Mouse (Mus musculus) megakaryocyte-erythroid progenitor cell, adult 5-6 weeks (primary cell): Measurements from ENCODE around the gene Nosip. TPM values are rescaled to one million over a fixed set of nuclear protein-coding genes. Genes with fewer than 3 reads are reported as not detected.
"Not testable (repeated sequence)": the region's sequence is repeated elsewhere in the genome, so short reads cannot be mapped to it uniquely, and the experiment has no call there.

Source experiments
- ATAC-seq: replicated peaks from 2 replicates; pipeline ENCODE4 v1.8.0; 2016; ENCODE audit warnings: mild to moderate bottlenecking, inconsistent platforms; ENCODE audit not compliant: severe bottlenecking, poor library complexity, low FRiP score, low TSS enrichment
- total RNA-seq, 2 experiments: library from RNA; stranded (forward) in 1 of 2; stranded (reverse) in 1 of 2; fragments of 200-1000, 215-1000 nt in 1 of 2; fragments of >200 nt in 1 of 2; fragmentation: Nextera tagmentation in 1 of 2; gene quantifications; 2 replicates each; pipeline ENCODE4 v1.2.3; 2014 to 2017

The Nosip gene
- total RNA-seq, 2 experiments from 2014 or later = 40.9 to 55.1 TPM

DNA sequence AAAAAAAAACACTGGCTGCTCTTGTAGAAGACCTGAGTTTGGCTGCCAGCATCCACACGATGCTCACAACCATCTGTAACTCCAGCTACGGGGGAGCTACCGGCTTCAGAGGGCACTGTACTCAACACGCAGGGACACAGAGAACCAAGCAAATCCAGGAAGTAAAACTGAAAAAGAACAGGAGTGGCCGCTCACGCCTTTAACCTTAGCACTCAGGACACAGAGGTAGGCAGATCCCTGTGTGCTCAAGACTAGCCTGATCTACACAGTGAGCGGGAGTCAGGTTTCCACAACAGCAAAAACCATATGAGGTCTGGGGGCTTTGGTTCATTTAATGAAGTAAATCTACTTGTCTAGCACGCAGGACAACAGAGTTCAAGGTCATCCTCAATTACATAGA is 43.3 kb downstream of the Nosip start:
- no peak for ATAC-seq

DNA sequence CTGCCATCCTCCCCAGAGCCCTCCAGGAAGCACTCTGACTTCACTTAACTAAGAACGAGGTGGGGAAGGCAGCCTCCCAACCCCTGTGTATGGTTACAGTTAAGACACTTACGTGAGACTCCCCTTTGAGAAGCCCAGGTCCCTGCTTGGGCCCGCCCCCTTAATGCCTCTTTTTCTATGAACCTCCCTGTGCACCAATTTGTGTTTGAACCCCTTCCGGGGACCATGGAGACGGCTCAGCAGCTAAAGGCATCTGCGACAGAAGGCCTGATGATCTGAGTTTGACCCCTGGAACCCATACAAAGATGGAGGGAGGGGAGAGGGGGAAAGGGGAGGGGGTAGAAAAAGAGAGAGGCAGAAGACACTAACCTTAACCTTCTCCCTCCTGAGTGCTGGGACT is 44.2 kb downstream of the Nosip start:
- no peak for ATAC-seq

DNA sequence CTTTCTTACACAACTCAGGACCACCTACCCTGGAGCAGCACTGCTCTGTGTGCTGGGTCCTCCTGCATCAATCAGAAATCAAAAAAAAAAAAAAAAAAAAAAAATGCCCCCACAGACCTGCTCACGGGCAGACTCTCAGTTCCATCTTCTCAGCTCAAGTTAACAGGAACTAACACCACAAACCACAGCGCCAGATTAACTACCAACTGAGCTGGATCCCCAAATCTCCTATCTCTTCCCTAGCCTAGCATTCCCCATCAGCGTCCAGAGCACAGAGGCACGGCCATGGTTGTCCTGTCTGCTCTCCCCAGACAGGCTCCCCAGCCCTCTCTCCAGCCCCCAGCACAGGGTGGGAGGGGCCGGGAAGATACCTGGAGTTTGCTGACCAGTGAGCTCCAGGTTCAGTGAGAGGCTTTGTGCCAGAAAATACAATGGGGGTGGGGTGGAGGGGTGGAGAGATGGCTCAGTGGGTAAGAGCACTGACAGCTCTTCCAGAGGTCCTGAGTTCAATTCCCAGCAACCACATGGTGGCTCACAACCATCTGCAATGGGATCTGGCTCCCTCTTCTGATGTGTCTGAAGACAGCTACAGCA is 44.9 kb downstream of the Nosip start:
- no peak for ATAC-seq

DNA sequence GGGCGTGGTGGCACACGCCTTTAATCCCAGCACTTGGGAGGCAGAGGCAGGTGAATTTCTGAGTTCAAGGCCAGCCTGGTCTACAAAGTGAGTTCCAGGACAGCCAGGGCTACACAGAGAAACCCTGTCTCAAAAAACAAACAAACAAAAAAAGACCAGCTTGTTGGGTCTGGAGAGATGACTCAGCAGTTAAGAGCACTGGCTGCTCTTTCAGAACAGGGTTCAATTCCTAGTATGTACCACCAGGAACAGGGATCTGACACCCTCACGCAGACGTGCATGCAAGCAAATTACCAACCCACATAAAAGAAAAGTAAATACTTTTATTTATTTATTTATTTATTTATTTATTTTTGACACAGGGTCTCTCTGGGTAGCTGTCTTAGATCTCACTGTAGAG is 47.9 kb downstream of the Nosip start:
- not testable (repeated sequence) for ATAC-seq

DNA sequence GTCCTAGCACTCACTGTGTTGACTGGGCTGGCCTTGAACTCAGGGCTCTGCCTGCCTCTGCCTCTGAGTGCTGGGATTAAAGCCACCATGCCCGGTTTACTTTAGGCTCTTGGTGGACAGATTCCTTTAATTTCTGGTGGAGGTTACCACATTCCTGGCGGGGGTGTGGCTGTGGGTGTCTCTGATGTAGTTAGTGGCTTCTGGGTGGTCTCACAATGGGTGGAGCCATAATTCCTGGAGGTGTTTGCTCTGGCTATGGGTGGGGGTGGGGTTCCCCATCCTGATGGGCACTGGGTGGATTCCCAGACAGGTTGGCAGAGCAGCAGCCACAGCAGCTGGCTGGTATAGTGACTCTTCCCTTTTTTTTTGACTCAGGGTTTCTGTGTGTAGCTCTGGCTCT is 49.7 kb downstream of the Nosip start:
- ATAC-seq = no peak

DNA sequence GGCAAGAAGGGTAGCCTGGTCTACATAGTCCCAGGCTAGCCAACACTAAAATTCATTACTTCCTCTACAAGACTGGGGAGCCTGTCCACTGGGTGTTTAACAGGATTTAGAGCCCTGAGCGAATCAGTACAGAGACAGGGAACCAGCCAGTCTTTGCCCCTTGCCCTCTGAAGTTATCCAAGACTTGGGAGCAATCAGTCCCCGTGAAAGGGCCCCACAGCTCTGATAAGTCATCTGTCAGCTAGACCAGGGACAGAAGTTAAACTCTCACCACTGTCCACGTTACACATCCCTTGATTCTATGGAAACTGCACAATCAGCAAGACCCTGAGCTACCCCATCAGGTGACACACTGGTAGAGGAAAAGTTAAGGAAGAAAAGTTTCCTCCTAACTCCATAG is 50.3 kb downstream of the Nosip start:
- no peak for ATAC-seq

DNA sequence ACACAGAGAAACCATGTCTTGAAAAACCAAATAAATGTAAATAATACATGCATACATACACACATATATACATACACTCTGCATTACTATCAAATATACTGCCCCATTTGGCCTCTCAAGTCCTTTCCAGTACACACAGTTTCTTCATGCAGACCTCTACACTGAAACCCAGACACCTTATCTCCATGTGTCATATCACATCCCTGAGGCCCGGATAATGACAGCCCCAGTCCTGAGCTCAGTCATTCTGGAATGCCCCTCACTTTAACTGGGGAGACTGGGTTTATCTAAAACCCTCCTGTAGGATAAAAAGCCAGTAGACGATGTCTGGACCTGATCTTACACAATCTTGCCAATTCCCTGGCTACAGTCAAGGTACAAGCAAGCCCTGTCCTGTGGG is 51.2 kb downstream of the Nosip start:
- ATAC-seq = peak; percentile 36; the same call in 1 of the 2 replicates

DNA sequence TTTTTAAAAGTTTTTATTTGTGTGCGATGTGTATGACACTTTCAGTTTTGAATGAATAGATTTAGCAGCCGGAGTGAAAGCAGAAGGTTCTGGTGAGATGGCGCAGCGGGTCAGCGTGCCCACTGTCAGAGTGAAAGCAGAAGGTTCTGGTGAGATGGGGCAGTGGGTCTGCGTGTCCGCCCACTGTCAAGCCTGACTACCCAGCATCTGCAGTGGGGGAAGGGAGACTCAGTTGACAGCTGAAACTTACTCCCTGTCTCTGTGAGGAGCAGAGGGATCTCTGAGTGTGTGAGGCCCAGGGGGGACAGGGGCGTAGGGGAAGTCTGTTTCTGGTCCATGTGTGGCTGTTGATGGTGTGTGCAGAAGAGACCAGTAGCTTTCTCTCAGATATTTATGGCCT is 55.3 kb downstream of the Nosip start:
- ATAC-seq = no peak

DNA sequence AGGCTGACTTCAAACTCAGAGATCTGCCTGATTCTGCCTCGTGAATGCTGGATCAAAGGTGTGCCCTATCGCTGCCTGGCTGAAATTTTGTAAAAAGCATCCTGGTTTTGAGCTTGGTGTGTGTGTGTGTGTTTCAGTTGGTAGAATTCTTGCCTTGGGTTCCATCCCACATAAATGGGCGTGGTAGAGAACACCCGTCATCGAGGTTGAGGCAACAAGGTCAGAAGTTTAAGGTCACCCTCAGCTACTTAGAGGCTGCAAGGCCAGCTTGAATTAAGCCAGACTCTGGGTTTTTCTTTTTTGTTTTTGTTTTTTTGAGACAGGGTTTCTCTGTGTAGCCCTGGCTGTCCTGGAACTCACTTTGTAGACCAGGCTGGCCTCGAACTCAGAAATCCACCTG is 56.1 kb downstream of the Nosip start:
- no peak for ATAC-seq

DNA sequence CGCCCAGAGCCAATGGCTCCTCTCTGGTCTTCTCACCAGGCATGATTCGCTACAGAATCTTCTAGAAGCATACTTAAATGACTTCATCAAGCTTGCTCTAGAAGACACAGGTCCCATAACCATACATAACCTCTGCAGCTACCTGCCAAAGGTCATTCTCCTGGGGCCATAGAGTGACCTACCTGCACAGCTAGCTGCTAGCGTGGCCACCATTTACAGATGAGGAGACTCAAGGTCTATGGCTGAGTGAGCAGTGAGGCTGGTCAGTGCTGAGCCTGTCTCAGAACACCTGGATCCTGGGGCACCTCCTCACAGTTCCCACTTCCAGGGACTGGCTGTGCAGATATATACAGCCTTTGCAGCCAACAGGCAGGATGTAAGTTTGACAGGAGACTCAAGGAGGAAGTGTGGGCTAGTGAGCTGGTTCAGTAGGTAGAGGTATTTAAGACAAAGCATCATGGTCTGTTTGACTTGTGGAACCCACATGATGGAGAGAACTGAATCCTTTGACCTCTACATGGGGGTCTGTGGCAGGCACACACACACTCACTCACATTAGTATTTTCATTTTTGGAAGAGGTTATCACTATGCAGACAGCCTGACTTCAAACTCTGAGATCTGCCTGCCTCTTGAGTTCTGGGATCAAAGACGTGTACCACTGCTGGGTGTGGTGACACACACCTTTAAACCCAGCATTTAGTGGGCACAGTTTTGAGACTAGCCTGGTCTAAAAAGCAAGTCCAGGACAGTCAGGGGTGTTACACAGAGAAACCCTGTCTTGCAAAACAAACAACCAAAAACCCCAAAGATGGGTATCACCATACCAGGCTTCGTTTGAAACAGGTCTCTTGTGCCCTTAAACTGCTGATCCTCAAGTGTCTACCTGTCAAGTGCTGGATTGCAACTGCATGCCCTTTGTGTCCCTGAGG is 57.8 kb downstream of the Nosip start:
- ATAC-seq = no peak

DNA sequence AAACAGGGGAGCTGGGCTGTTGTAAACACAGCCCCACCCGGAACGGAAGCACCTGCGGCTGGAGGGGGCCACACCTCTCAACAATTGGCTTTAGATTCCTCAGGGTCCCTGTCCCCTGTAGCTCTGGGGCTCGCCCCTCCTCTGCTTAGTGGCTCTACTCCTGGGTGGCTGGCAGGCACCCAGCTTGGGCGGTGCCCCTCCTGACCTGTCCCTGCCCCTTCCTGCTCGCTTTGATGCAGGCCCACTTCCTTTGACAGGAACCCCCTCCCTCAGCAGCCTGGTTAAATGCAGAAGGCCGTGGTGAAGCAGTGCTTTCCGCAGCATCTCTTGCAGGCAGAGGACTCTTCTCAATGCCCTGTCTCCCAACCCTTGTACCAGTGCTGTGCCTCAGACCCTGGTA is 59.2 kb downstream of the Nosip start:
- ATAC-seq = no peak

DNA sequence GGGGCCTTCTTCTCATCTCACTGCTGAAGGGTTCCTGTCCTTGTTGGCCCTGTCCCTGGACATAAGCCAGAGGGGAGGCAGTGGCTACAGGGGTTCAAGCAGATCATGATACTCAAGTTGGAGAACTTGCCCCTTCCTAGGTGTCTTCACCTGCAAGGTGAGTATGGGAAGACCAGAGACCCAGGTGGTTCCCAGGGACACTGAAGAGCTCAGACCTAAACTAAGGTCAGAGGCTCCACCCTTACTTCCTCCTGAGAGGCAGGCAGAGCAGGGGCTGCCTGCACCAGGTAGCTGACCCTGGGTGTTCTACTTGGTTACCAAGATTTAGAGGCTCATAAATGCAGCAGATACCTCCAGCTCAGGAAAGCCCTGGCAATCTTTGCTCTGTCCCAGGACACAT is 59.7 kb downstream of the Nosip start:
- no peak for ATAC-seq

DNA sequence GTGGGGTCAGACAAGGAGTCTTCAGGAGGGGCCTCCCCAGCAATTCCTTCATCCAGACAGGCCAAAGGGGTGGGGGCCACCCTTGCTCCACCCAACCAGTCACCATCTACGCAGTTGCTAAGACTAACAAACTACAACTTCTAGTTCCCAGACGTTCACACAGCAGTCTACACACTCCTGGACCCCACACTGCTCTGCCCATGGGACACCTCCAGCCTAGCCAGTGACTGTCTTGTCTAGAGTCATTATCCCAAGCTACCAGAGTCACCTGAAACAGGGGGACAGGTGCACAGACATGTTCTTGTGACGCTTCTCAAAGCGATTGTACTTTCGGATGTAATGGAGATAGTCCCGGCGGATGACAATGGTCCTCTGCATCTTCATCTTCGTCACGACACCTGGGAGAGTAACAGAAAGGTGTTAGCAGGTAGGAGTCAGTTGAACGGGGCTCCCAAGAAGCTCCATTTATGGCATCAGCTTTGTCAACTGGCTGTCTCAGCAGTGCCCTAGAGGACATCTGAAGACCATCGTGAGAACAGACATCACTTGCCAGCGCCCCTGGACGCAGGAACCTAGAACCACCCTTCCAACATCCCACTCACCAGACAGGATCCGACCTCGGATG is 60.4 kb downstream of the Nosip start:
- ATAC-seq = no peak

DNA sequence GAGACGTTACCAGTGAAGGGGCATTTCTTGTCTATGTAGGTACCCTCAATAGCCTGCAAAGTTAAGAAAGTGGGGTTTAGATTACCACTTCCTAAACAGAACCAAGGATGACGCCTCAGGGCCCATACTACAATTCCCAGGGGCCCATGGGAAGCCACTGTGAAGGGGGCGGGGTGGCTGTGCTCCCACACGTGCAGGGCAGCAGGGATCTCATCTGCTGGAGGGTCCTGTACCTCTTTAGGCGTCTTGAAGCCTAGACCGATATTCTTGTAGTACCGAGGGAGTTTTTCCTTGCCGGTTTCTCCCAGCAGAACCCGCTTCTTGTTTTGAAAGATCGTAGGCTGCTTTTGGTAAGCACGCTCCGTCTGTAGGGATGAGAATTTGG is 60.9 kb downstream of the Nosip start:
- no peak for ATAC-seq

DNA sequence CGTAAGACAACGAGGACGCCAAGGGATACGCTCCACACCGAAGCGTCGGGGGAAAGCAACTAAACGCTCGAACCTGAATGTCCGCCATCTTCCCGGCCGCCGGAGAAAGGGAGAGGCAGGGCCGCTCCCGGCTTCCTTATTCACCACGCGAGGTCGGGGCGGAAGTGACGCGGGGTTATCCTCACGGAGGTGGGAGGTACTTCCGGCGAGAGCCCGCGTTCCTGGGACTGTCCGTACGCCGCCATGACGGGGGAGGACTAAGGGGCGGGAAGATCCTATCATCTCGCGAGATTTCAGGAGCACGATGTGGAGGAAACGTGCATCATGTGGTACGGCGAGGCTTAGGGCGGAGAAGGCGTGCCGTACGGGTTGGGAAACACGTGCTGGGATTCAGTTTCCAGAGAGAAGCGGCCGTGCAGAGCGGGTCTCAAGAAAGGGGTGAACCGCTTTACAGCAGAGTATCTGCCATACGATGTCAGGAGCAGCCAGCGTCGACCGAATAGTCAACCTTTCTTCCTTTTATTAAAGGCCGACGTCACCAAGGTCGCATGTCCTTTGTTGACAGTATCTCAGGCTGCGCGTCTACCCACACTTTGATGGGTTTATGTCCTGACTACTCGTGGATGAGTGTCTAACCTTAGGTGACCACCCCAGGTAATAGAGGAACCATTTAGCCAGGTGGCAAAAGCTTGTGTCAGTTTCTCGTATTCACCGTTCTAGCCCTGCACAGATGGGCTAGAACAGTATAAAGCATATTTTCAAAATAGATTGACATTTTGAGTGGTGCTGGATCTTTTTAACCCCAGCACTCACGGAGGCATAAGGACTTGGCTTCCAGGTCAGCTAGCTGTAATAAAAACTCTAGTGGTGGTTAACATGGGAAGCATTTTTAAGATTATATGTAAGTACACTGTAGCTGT is 62.3 kb downstream of the Nosip start, which contains the start of gene Rps11:
Gene Rps11, minus strand, starts transcription at position 216 of the 920 bp plus-strand sequence.
- peak; percentile 57 for ATAC-seq

DNA sequence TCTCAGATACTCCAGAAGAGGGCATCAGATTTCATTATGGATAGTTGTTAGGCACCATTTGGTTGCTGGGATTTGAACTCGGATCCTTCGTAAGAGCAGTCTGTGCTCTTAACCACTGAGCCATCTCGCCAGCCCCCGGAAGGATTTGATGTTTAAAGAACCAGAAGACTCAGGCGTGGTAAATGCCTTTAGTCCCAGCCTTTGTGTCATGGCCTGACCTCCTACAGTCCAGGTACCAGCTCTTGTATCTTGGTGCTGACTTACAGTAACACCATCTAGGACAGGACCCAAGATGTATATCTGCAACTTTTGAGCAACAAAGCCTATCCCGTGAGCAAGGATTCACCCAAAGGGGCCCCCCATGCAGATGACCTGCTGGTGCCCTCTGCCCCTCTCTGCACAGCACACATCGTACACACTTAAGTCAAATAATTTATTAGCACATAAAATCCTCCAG is 62.9 kb downstream of the Nosip start:
- no peak for ATAC-seq

DNA sequence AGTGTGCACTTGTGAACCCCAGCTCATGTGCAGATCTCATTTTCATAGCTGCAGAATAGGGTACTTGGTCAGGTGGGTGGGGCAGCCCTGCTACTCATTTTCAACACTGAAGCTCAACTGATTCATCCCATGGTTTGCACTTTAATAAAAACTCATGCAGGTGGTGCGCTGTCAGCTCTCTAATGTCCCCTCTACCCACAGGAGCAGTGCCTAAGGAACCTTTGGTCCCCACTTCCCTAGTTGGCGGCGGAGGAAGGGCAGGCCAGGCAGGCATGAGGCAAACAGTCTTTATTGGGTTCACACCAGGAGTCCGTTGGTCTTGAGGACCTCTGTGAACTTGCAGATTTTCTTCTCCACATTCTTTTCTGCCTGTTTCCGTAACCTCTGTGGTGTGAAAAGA is 63.4 kb downstream of the Nosip start:
- not testable (repeated sequence) for ATAC-seq

DNA sequence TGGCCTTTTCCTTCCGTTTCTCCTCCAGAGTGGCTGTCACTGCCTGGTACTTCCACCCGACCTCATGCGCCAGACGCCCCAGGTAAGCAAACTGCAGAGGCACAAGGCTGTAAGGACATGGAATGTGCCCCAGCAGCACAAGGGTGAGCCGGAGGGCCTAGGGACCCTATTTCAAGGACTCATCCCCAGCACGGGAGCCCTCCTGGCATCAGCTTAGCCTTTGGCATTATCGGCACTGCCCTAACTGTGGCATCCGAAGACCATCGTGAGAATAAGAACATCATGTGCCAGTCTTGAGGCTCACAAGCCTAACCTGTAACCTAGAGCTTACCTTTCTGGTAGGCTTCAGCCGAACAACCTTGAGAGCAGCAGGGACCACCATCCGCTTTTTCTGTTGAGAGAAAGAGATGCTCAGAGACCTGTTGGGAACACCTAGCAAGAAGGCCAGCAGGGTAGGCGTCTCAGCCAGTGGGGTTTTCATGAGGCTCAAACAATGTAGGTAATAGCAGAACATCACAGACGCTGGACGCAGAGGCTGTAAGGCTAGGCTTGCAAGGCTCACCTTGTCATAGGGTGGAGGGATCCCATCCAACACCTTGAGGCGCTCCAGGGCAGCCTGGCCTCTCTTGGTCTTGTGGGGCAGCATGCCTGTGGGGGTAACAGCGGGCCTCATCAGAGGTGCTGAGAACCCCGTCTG is 64.1 kb downstream of the Nosip start:
- ATAC-seq = no peak
